Mouse (Mus musculus) E14TG2a.4 (cell line): ENCODE measurements around the gene Tfcp2.
"Not testable (repeated sequence)": the region's sequence is repeated elsewhere in the genome, so short reads cannot be mapped to it uniquely, and the experiment has no call there.

Experiments
- H3K27me3 ChIP-seq: 2 replicates; pipeline ENCODE4 v1.6.1; 2014; ENCODE audit warnings: low read length, control low read depth; ENCODE audit not compliant: insufficient read depth
- H3K36me3 ChIP-seq: 2 replicates; pipeline ENCODE4 v1.6.1; 2014; ENCODE audit warnings: low read length, control low read depth; ENCODE audit not compliant: insufficient read depth
- H3K4me1 ChIP-seq: replicated peaks from 2 replicates; pipeline ENCODE4 v1.6.1; 2014; ENCODE audit warnings: low read depth, low read length, control low read depth
- H3K4me3 ChIP-seq: replicated peaks from 2 replicates; pipeline ENCODE4 v1.5.1; 2014; ENCODE audit warnings: mild to moderate bottlenecking, low read length
- H3K9me3 ChIP-seq: 2 replicates; pipeline ENCODE4 v1.6.1; 2014; ENCODE audit warnings: low read length, control low read depth
- CTCF ChIP-seq: conservative IDR thresholded peaks from 2 replicates; pipeline ENCODE4 v1.5.1; 2014; ENCODE audit warnings: low read length
- NANOG ChIP-seq: IDR thresholded peaks from 2 replicates; pipeline ENCODE4 v1.6.1; 2014; ENCODE audit warnings: borderline replicate concordance, low read length, mixed read lengths
- POU5F1 ChIP-seq: IDR thresholded peaks from 2 replicates; pipeline ENCODE4 v1.6.1; 2014; ENCODE audit warnings: low read length, borderline replicate concordance

Gene Tfcp2

GRCm38 (mm10) chr15:100510072-100510471, 41.7 kb downstream of the Tfcp2 start:
- no peak for TF ChIP-seq CTCF
- TF ChIP-seq POU5F1 = no peak
- TF ChIP-seq NANOG = no peak
- Histone ChIP-seq H3K4me1 (peaks cover 23% of the 10 kb centered on the region), H3K36me3 (peaks cover 59% of the 10 kb centered on the region), H3K27me3 (no peaks in the 10 kb centered on the region), H3K4me3 (no peak overlapping the region), H3K9me3 (no peaks in the 10 kb centered on the region)

- TF ChIP-seq CTCF (no peak), POU5F1 (no peak), NANOG (no peak)
- H3K4me3 ChIP-seq = no peak overlapping the region
- peaks cover 23% of the 10 kb centered on the region for H3K4me1 ChIP-seq
These were observed 43.2 kb downstream of the Tfcp2 start for GRCm38 (mm10) chr15:100508454-100509167.

GRCm38 (mm10) chr15:100499506-100499905, 52.3 kb downstream of the Tfcp2 start:
- not testable (repeated sequence) for H3K36me3 ChIP-seq, H3K4me3 ChIP-seq, H3K27me3 ChIP-seq, H3K4me1 ChIP-seq
- peaks cover 19% of the 10 kb centered on the region for H3K9me3 ChIP-seq

More at GRCm38 (mm10) chr15:100508454-100509167, 43.2 kb downstream of the Tfcp2 start:
- H3K36me3 ChIP-seq = peaks cover 52% of the 10 kb centered on the region
- H3K27me3 ChIP-seq = no peaks in the 10 kb centered on the region
- no peaks in the 10 kb centered on the region for H3K9me3 ChIP-seq

DNA sequence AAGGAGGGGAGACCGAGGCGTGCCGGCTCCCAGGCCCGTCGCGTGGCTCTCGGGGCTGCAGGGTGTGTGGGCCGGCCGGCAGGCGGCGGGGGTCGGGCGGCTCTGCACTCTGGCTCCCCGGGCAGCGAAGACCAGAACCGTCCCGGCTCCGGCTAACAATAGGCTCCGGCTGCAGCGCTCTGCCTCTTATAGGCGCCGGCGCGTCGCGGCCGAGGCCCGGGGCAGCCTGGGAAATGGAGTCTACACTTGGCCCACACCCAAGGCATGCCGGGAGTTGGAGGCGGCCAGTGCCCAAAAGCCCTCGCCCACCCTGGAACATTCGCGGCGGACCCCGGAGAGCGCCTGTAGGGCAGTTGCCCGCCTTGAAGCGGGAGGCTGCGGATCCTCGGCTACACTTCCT, 56.7 kb downstream of the Tfcp2 start, which contains the start of gene Csrnp2:
Gene Csrnp2, minus strand, starts transcription at position 387 of the 400 bp plus-strand sequence.
- peaks cover 27% of the 10 kb centered on the region for H3K27me3 ChIP-seq
- peaks cover 30% of the 10 kb centered on the region for H3K4me1 ChIP-seq
- H3K4me3 ChIP-seq = peak within 1 kb of the TSS; percentile 85
- no peaks in the 10 kb centered on the region for H3K36me3 ChIP-seq
- no peak for TF ChIP-seq NANOG
- TF ChIP-seq POU5F1 = no peak
- no peak for TF ChIP-seq CTCF
- peaks cover 15% of the 10 kb centered on the region for H3K9me3 ChIP-seq

DNA sequence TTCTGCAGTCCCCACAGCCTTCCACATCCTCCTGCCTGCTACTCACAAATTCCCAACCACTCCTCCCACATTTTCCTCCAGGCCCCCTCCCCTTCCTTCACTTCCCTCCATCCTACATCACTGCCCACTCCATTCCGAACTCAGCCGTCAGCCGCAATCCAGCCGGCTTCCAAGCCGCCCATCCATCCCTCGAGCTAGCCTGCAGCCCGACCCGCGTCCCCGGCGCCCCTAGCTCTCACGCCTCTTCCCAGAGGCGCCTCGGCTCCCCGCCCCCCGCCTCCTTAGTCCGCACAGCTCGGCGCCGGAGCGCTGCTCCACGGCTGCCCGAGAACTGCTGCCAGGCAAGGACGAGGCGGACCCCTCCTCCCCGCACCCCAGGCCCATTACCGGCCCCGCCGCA, 57.2 kb downstream of the Tfcp2 start:
- Histone ChIP-seq H3K4me3 (peak overlapping the region; percentile 85), H3K36me3 (no peaks in the 10 kb centered on the region), H3K4me1 (peaks cover 32% of the 10 kb centered on the region), H3K9me3 (peaks cover 13% of the 10 kb centered on the region), H3K27me3 (peaks cover 27% of the 10 kb centered on the region)
- no peak for TF ChIP-seq NANOG
- TF ChIP-seq POU5F1 = no peak
- no peak for TF ChIP-seq CTCF

GRCm38 (mm10) chr15:100491966-100492365, 59.8 kb downstream of the Tfcp2 start:
- TF ChIP-seq POU5F1 (no peak), CTCF (no peak), NANOG (no peak)
- H3K36me3 ChIP-seq = peaks cover 21% of the 10 kb centered on the region
- H3K9me3 ChIP-seq = no peaks in the 10 kb centered on the region
- peaks cover 58% of the 10 kb centered on the region for H3K4me1 ChIP-seq
- no peak overlapping the region for H3K4me3 ChIP-seq
- H3K27me3 ChIP-seq = peaks cover 24% of the 10 kb centered on the region

GRCm38 (mm10) chr15:100489263-100489662, 62.5 kb downstream of the Tfcp2 start:
- Histone ChIP-seq H3K4me1 (peaks cover 78% of the 10 kb centered on the region), H3K4me3 (no peak overlapping the region), H3K36me3 (peaks cover 37% of the 10 kb centered on the region), H3K27me3 (peaks cover 20% of the 10 kb centered on the region), H3K9me3 (no peaks in the 10 kb centered on the region)
- TF ChIP-seq NANOG (no peak), POU5F1 (no peak), CTCF (no peak)

- not testable (repeated sequence) for H3K9me3 ChIP-seq, H3K4me3 ChIP-seq
- Histone ChIP-seq H3K36me3 (peaks cover 46% of the 10 kb centered on the region), H3K27me3 (peaks cover 10% of the 10 kb centered on the region), H3K4me1 (peaks cover 76% of the 10 kb centered on the region)
These were observed 63.5 kb downstream of the Tfcp2 start for GRCm38 (mm10) chr15:100488297-100488696.

DNA sequence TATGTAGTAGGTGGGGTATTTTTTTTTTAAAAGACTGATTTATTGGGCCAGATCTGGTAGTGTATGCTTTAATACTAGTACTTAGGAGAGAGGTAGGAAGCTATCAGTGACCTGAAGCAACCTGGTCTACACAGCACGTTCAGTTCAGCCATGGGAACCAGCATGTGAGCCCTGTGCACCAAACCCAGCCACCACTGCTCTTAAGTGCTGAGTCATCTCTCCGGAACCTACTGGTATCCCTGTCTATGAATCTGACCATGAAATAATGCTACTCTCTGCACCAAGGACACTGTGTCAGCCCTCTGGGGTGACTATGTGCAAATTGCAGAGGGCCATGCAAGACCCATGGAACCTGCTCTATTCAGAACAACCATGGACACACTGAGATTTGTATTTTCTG, 64.8 kb downstream of the Tfcp2 start:
- Histone ChIP-seq H3K9me3 (no peaks in the 10 kb centered on the region), H3K36me3 (peaks cover 58% of the 10 kb centered on the region), H3K27me3 (peaks cover 7% of the 10 kb centered on the region; the same call in 1 of the 2 replicates), H3K4me1 (peaks cover 82% of the 10 kb centered on the region), H3K4me3 (no peak overlapping the region)
- TF ChIP-seq CTCF (no peak), NANOG (no peak), POU5F1 (no peak)
